Mouse (Mus musculus) neural tube, embryonic 10.5 days (tissue): ENCODE data around the gene Tbc1d2b.

Experiments used
- DNase-seq: peaks from one replicate; pipeline ENCODE4 v3.0.0-alpha.2; 2017; ENCODE audit warnings: low spot score; ENCODE audit errors: extremely low spot score

Gene Tbc1d2b

DNA sequence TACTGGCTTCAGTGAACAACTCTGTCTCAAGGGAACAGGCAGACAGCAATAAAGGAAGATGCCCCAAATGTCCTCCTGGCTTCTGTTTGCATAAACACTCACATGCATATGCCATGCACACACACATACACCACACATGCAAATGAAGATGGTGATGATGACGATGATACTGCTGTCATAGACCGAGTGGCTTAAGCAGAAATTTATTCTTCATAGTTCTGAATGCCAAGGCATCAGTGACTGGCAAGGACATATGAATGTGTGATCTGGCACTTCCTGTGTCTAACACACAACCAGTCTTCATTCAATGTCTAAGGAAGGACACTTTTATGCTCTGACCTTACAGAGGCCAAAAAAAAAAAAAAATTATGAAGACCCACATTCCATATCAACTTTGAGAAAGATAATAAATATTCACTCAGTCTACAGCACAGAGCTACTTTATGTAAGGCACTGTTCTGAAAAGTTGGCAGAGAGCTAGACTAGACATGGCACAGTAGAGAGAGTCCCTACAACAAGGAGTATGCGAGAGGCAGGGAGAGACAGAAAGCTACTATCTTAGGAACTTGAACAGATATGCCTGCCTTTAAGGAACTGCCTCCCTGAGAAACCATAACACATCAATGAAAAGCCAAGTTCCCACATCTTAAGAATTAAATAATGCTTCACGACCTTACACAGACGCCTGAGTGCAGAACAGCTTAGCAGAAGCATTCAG, 5.1 kb downstream of the Tbc1d2b start:
- no peak for DNase-seq

DNA sequence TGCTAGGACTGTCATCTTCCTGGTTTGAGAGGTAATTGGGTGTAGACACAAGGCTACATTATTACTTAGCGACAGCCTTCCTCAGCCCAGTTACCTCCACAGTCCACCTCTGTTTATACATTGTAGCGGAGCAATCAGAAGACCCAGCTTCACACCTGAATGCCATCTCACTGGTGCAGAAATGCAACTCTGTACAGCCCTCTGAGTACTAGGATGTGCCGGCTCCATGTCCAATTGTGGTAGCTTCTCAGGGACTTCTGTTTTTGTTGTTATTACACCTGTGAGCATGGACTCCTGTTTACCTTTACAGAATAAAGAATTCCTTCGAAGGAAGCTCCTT, 7.3 kb downstream of the Tbc1d2b start:
- DNase-seq: no peak

- DNase-seq: no peak
These were observed 7.8 kb downstream of the Tbc1d2b start for GRCm38 (mm10) chr9:90262591-90263339.

GRCm38 (mm10) chr9:90262063-90262462, 8.5 kb downstream of the Tbc1d2b start:
- no peak for DNase-seq

GRCm38 (mm10) chr9:90260600-90261375, 9.8 kb downstream of the Tbc1d2b start:
- DNase-seq: no peak

DNA sequence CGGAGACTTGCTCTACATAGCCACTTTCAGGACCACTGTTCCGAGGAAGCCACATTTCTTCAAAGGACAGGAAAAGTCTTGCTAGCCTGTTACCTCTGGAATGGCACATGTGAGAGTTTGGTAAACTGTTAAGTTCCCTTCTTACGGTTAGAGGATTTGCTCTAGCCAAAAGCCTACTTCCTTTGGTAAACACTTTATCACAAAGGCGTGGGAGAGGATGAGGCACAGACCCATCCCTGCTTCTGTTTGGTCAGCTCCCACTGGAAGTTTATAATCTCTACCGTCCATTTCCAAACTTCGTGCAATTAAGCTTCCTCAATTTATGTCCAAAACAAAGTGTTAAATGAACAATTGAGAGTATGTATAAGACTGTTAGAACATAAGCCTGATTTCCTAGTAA, 10.5 kb downstream of the Tbc1d2b start:
- DNase-seq: no peak

DNA sequence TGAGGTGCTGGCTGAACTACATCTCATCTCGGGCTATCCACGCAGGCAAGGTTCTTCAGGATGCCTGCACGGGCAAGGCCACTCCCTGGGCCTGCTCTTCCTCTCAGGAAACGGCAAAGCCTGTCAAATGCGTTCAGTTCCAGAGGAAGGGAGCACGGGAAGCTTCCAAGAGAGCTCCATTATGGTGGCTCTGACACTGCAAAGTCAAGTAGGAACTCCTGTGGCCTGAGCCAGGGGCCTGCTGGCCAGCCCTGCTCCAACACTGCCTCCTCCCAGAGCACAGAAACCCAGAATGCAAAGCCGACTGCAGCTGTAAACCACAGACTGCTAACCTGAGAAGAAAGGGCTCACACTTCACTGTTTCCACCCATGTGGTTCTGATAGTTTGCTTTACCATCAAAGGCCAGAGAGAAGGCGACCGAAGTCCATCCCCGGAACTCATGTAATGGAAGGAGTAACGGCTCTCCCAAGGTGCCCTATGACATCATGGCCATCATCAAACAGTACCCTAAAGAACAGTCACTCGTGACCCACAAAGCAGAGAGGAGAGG, 11.1 kb downstream of the Tbc1d2b start:
- DNase-seq: no peak

GRCm38 (mm10) chr9:90257754-90258531, 12.7 kb downstream of the Tbc1d2b start:
- no peak for DNase-seq

DNA sequence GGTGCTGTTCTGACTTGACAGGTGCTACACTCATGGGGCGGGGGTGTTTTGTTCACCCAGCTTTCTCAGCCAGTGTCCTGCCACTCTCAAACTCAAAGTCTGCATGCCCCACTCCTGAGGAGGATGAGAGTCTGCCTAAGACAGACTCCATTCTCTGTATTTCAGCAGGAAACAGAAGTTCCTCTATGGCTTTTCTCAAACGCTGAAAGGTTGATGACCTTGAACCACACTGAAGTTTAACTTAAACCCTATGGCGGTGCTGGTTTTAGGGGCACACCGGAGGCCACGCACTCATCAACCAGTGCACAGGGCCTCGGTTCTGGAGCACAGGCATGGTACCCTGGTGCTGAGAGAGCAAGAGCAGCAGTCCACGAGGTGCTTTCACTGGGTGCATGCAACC, 13.4 kb downstream of the Tbc1d2b start:
- no peak for DNase-seq

GRCm38 (mm10) chr9:90255844-90256405, 14.7 kb downstream of the Tbc1d2b start:
- DNase-seq: no peak

- no peak for DNase-seq
These were observed 17.4 kb downstream of the Tbc1d2b start for GRCm38 (mm10) chr9:90253181-90253580.

DNA sequence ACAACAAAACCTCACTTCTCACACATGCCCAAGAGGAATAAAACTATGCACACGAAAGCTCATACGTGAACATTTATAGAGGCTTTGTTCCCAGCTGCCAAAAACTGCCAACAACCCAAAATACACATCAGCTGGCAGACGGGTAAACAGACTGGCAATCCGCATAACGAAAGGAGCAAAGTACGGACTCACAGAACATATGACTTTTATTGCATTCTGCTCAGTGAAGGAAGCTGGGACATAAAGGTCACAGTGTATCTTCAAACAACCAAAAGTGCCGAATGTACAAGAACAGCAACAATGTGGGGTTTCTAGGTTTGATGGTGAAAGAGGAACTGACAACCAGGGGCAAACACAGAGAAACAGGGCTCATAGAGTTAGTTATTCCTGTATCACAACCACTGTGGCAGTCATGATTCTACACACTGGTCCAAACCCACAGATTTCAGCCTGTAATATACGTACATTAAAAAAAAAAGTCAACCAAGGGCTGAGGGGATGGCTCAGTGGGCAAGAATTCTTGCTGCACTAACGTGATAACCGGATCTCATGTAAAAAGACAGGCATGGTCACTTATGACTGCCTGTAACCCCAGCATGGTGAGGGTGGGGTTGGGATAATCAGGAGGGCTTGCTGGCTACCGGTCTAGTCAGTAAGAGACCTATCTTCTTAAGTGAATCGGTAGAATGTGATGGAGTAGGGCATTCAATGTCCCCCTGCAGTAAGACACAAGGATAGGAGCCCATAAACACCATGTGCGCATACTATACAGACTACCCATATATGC, 19.4 kb downstream of the Tbc1d2b start:
- no peak for DNase-seq

- DNase-seq: no peak
These were observed 20.3 kb downstream of the Tbc1d2b start for GRCm38 (mm10) chr9:90250141-90250775.

GRCm38 (mm10) chr9:90249036-90249435, 21.6 kb downstream of the Tbc1d2b start:
- no peak for DNase-seq

GRCm38 (mm10) chr9:90248326-90248725, 22.3 kb downstream of the Tbc1d2b start:
- no peak for DNase-seq

GRCm38 (mm10) chr9:90247316-90247715, 23.3 kb downstream of the Tbc1d2b start:
- DNase-seq: no peak

DNA sequence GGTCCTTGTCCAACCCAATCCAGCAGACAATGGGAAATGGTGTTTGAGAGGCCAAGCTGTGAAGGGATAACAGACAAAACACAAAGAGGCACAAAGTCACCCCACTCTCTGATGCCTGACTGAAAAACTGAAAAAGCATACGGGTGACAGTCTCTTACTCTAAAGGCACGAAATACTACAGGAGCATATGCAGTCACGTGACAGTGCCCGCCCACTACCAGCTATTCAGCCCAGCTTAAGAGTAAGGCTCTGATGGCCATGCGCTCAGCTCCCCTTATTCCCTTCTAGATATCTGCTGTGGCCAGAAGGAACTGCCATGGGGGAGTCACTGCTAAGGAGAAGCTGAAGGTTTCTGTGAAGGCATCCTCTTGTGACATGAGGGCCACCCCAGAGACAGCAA, 24.8 kb downstream of the Tbc1d2b start:
- DNase-seq: no peak

- no peak for DNase-seq
These were observed 25.4 kb downstream of the Tbc1d2b start for GRCm38 (mm10) chr9:90245206-90245605.

DNA sequence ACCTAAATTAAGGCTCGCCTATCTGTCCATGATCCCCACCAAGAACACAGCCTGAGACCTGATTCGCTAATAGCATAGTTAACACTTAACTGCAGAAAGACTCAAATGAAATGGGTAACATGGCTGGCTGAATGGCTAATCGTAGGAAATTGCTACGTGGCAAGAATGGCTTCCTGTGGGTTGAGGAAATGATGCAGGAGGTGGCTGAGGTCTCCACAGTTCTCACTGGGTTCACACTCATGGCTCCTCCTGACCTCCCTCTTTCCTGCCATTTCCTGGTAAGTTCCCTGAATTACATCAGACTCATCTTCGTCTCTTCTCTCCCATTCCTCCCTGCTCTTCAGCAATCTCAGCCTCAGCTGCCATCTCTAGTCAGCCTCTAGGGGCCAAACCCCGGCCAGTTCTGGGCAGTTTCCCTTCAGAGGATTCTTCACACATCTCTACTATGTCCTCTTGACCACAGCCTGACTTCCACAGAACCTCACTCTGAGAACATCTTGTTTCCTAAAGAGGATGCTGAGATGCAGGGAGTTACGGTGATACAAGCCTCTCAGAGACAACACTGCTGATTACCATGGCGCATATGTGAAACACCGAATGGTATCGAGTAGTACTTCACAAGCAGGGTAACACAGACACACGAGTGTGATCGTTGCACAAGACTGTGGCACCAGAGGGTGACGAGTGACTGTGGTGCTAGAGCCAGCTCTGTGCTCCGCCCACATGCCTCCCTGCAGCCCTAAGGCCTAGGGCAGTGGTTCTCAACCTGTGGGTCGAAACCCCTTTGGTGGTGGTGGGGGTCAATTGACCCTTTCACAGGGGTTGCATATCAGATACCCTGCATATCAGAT, 26.1 kb downstream of the Tbc1d2b start:
- DNase-seq: no peak
